Mouse (Mus musculus): ENCODE results near the gene Tsen2.
A peak's percentile ranks its signal among the peaks of the same experiment; 100 is the strongest.

Tsen2 gene

GRCm38 (mm10) chr6:115538645-115539429 lies 5.6 kb upstream of the Tsen2 start:
- DNase-seq (ENCODE audit: low spot score in 2 of 2): peak; percentile 78 to 84

- DNase-seq (ENCODE audit: low spot score in 2 of 2): no peak
Observed at GRCm38 (mm10) chr6:115541676-115542275, 2.7 kb upstream of the Tsen2 start.

GRCm38 (mm10) chr6:115542341-115542740 lies 2.1 kb upstream of the Tsen2 start:
- DNase-seq (ENCODE audit: low spot score in 2 of 2): no peak

GRCm38 (mm10) chr6:115546276-115546675 lies 1.8 kb downstream of the Tsen2 start:
- no peak for DNase-seq (ENCODE audit: low spot score in 2 of 2)

GRCm38 (mm10) chr6:115555485-115555884 lies 11.0 kb downstream of the Tsen2 start:
- DNase-seq (ENCODE audit: low spot score in 2 of 2): no peak

GRCm38 (mm10) chr6:115558176-115558575 lies 13.7 kb downstream of the Tsen2 start:
- DNase-seq (ENCODE audit: low spot score in 2 of 2): no peak

GRCm38 (mm10) chr6:115559651-115560632 lies 15.5 kb downstream of the Tsen2 start:
- DNase-seq (ENCODE audit: low spot score in 2 of 2): no peak

GRCm38 (mm10) chr6:115565479-115566045 lies 21.1 kb downstream of the Tsen2 start:
- DNase-seq (ENCODE audit: low spot score in 2 of 2): no peak

- no peak for DNase-seq (ENCODE audit: low spot score in 2 of 2)
Observed at GRCm38 (mm10) chr6:115574171-115574570, 29.7 kb downstream of the Tsen2 start.

- no peak for DNase-seq (ENCODE audit: low spot score in 2 of 2)
Observed at GRCm38 (mm10) chr6:115577407-115577806, 32.9 kb downstream of the Tsen2 start.

GRCm38 (mm10) chr6:115577941-115578340 lies 33.5 kb downstream of the Tsen2 start:
- no peak for DNase-seq (ENCODE audit: low spot score in 2 of 2)

- DNase-seq (ENCODE audit: low spot score in 2 of 2): no peak
Observed at GRCm38 (mm10) chr6:115580810-115581209, 36.3 kb downstream of the Tsen2 start.

- DNase-seq (ENCODE audit: low spot score in 2 of 2): no peak
Observed at GRCm38 (mm10) chr6:115582328-115583115, 38.1 kb downstream of the Tsen2 start.

- DNase-seq (ENCODE audit: low spot score in 2 of 2): peak in 1 of 2 experiments; percentile 14
Observed at GRCm38 (mm10) chr6:115583430-115584125, 39.1 kb downstream of the Tsen2 start.

- no peak for DNase-seq (ENCODE audit: low spot score in 2 of 2)
Observed at GRCm38 (mm10) chr6:115584176-115584575, 39.7 kb downstream of the Tsen2 start.

GRCm38 (mm10) chr6:115586321-115586720 lies 41.9 kb downstream of the Tsen2 start:
- no peak for DNase-seq (ENCODE audit: low spot score in 2 of 2)

GRCm38 (mm10) chr6:115591692-115592359 lies 47.4 kb downstream of the Tsen2 start:
- no peak for DNase-seq (ENCODE audit: low spot score in 2 of 2)

GRCm38 (mm10) chr6:115592458-115592857 lies 48.0 kb downstream of the Tsen2 start, which contains the start of gene Mkrn2os:
TSS of gene Mkrn2os (minus strand) at chr6:115592576.
- DNase-seq (ENCODE audit: low spot score in 2 of 2): no peak

GRCm38 (mm10) chr6:115593252-115593651 lies 48.8 kb downstream of the Tsen2 start:
- no peak for DNase-seq (ENCODE audit: low spot score in 2 of 2)

- DNase-seq (ENCODE audit: low spot score in 2 of 2): no peak
Observed at GRCm38 (mm10) chr6:115594463-115594862, 50.0 kb downstream of the Tsen2 start.
